Mouse (Mus musculus) liver, embryonic 14.5 days (tissue): ENCODE data around the gene Gli1. TPM values are rescaled to one million over a fixed set of nuclear protein-coding genes. Genes with fewer than 3 reads are reported as not detected.

Source experiments
- ATAC-seq: fragments of 200-750 bp; cut with Nextera tagmentation; 2 replicates; pipeline ENCODE4 v1.8.0; 2017; ENCODE audit warnings: moderate number of reproducible peaks, mild to moderate bottlenecking, moderate library complexity; ENCODE audit not compliant: insufficient read depth
- DNase-seq, 3 experiments: peaks; one replicate each; pipeline ENCODE4 v3.0.0-alpha.2; 2012 to 2013; ENCODE audit warnings: low read depth in 3 of 3, low spot score in 3 of 3
- H3K27ac ChIP-seq: fragments of 300-500 bp; sonication (generic); 2 replicates; pipeline ENCODE4 v1.5.1; 2014; ENCODE audit warnings: moderate library complexity, mild to moderate bottlenecking, control low read depth, inconsistent platforms
- H3K27me3 ChIP-seq: fragments of 300-500 bp; sonication (generic); 2 replicates; pipeline ENCODE4 v1.6.1; 2014; ENCODE audit warnings: mild to moderate bottlenecking, low read length, moderate library complexity; ENCODE audit not compliant: control insufficient read depth, insufficient read depth
- H3K36me3 ChIP-seq: fragments of 300-500 bp; sonication (generic); replicated peaks from 2 replicates; pipeline ENCODE4 v1.6.1; 2014; ENCODE audit warnings: low read depth; ENCODE audit not compliant: control insufficient read depth, insufficient read depth
- H3K4me1 ChIP-seq, 2 experiments: fragments of 200-500 bp in 1 of 2; fragments of 300-500 bp in 1 of 2; sonication (generic) in 1 of 2; replicated peaks; 2 replicates each; pipeline ENCODE4 v1.6.1; 2012 to 2014; ENCODE audit warnings: antibody characterized with exemption in 1 of 2, inconsistent platforms in 1 of 2, low read length in 1 of 2; ENCODE audit not compliant: control insufficient read depth in 2 of 2, insufficient read depth in 2 of 2
- H3K4me2 ChIP-seq: fragments of 300-500 bp; sonication (generic); 2 replicates; pipeline ENCODE4 v1.6.1; 2014; ENCODE audit warnings: low read depth, mild to moderate bottlenecking, control low read depth, moderate library complexity
- H3K4me3 ChIP-seq, 2 experiments: fragments of 200-500 bp in 1 of 2; fragments of 300-500 bp in 1 of 2; sonication (generic) in 1 of 2; 2 replicates each; pipeline ENCODE4 v1.5.1; 2012 to 2014; ENCODE audit warnings: low read depth in 2 of 2, low read length in 2 of 2, mild to moderate bottlenecking in 2 of 2, control low read depth in 1 of 2, inconsistent platforms in 1 of 2, moderate library complexity in 1 of 2; ENCODE audit not compliant: insufficient read depth in 1 of 2
- H3K9ac ChIP-seq: fragments of 300-500 bp; sonication (generic); replicated peaks from 2 replicates; pipeline ENCODE4 v1.6.1; 2014; ENCODE audit warnings: mild to moderate bottlenecking, control low read depth, moderate library complexity
- H3K9me3 ChIP-seq: fragments of 300-500 bp; sonication (generic); 2 replicates; pipeline ENCODE4 v1.6.1; 2016; ENCODE audit warnings: low read length, mixed read lengths; ENCODE audit not compliant: control insufficient read depth
- CTCF ChIP-seq: IDR thresholded peaks from 2 replicates; pipeline ENCODE4 v1.5.1; 2016; ENCODE audit warnings: antibody characterized with exemption, low read depth, control low read depth
- EP300 ChIP-seq: IDR thresholded peaks from 2 replicates; pipeline ENCODE4 v1.6.1; 2016; ENCODE audit warnings: antibody characterized with exemption, low read depth
- WGBS: fragments of 180-500 bp; shearing (Covaris S2); extraction: QIAGEN DNeasy Blood & Tissue Kit; methylation state at CpG from one replicate; pipeline ENCODE4 v1.1.7; 2014; ENCODE audit not compliant: insufficient replicate concordance; 5-methylcytosine and 5-hydroxymethylcytosine counted together
- polyA plus RNA-seq, 2 experiments: library from polyadenylated mRNA; depleted of rRNA in 1 of 2; stranded (reverse) in 1 of 2; unstranded in 1 of 2; fragments of >200 nt; fragmentation: Nextera tagmentation in 1 of 2; extraction: Ambion mirVana in 1 of 2; gene quantifications; 2 replicates each; pipeline versions ENCODE4 v1.2.1 to v1.2.3; 2012 to 2014

Gene Gli1
- polyA plus RNA-seq, 2 experiments, result 0.15 to 1.1 TPM

DNA sequence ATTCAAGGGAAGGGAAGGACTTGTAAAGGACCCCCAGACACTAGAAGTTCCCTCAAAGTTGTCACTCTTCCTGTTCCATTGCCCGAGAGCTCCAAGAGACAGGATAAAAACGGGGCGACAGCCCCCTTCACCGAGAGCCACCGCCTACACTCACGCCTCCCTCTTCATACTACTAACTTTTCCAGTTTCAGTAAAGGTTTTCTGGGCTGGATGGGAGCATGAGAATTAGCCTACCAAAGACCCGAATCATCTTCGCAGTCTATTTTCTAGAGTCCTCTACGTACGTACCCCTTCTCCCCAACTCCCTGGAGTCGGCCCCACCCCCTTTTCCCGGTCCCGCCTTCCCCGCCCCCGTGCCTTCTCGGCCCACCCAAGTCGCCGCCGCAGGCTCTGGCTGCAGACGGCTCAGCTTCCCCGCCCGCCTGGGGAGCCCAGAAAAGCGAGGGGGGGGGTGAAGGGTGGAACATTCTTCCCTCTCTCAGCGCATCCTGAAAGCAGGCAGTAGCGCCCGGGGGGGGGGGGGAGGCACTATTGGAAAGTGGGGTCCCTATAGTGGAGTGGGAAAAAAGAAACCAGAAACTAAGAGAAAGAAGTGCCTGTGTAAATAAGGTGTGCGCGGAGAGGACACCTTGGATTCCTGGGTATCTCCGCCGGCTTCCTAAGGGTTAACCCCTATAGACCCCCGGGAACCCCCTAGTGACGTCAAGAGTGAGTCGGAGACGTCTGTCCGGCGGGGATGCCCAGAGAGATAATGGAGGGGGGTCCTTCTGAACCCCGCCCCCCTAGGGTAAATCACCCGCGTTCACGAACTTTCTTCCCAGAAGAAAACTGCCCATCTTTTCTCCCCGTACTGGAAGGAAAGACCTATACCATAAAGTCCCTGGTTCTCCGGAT lies 1.8 kb downstream of the Gli1 start:
- Histone ChIP-seq H3K4me2 (peak overlapping the region; percentile 66), H3K27ac (no peak overlapping the region), H3K4me1 (peaks cover 0 to 2% of the 10 kb centered on the region in 2 experiments; a peak in 2 of 4 replicates), H3K9ac (no peak overlapping the region), H3K4me3 (peak overlapping the region; percentile 46 to 49), H3K27me3 (peaks cover 33% of the 10 kb centered on the region), H3K9me3 (no peaks in the 10 kb centered on the region), H3K36me3 (no peaks in the 10 kb centered on the region)
- ATAC-seq (0 out of 2 replicates have a peak, but pooled peaks have one; percentile 24), DNase-seq (no peak)
- TF ChIP-seq CTCF (no peak), EP300 (no peak)
- under 1% methylated on average over 40 of the region's 42 CpGs for WGBS

DNA sequence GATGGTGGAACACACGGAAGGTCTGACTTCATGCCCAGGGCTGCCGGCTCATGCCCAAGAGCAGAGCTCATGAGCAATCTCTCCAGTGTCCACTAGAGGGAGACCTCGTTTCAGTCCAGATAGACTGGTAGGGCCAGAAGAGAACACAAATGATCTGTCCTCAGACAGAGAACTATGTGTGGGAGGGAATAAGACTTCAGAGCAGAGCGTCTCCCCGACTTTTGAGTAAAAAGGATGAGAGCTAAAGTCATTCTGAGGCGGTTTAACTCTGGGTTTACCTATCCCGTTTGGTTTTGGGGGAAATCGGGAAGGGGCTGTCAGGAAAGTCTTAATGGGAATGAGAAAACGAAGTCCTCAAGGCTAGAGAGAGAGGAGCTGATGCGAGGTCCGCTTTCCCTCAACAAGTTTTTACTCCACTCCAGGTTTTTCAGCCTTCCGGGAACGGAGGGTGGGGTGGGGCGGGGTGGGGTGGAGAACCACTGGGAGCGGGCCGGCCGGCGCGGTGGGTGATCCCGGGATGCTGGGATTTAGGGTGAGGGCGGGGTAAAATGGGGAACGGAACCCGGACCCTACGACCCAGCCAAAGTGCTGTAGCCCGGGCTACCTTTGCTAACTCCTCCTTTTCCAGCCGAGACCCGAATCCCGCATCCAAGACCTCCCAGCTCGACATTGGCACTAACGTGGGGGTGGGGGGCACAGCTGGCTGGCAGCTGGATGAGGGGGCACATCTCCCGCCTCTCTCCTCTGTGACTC lies 2.7 kb downstream of the Gli1 start:
- H3K4me2 ChIP-seq, result peak overlapping the region; percentile 66
- H3K4me1 ChIP-seq, result peaks cover 0 to 2% of the 10 kb centered on the region in 2 experiments; a peak in 2 of 4 replicates
- ATAC-seq (peak; percentile 62), DNase-seq (peak; percentile 72 to 75 (median 74))
- WGBS, result under 1% methylated on average over 31 of the region's 31 CpGs
- H3K36me3 ChIP-seq, result no peaks in the 10 kb centered on the region
- no peak overlapping the region for H3K9ac ChIP-seq
- H3K27ac ChIP-seq, result no peak overlapping the region
- no peaks in the 10 kb centered on the region for H3K9me3 ChIP-seq
- H3K4me3 ChIP-seq, result peak overlapping the region; percentile 46 to 49
- TF ChIP-seq EP300, result no peak
- TF ChIP-seq CTCF, result peak; percentile 94
- H3K27me3 ChIP-seq, result peaks cover 33% of the 10 kb centered on the region

DNA sequence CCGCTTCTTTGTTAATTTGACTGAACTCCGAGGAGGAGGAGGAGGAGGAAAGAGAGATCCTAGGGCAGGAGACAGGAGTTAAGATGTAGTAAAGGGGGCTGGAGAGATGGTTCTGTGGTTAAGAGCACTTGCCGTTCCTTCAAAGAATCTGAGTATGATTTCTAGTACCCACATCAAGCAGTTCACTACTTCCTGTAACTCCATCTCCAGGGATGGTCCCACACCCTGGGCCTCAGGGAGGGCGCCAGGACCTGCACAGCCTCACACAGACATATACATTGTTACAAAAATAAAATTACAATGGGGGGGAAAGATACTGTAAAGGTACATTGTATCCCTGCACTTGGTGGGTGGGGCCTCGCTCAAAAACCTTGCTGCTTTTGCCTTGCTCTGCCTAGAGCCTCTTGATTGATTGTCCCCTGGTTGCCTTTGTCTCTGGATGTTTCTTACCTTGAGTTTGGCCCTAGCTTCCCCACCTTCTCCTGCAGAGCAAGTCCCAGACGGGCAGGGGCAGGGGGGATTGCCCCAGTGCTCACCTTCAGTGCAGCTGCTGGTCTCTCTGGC lies 4.2 kb downstream of the Gli1 start:
- H3K36me3 ChIP-seq, result no peaks in the 10 kb centered on the region
- no peak for DNase-seq
- no peak overlapping the region for H3K4me2 ChIP-seq
- no peak for ATAC-seq
- H3K9me3 ChIP-seq, result no peaks in the 10 kb centered on the region
- TF ChIP-seq EP300, result no peak
- no peak for TF ChIP-seq CTCF
- peaks cover 0 to 2% of the 10 kb centered on the region in 2 experiments; a peak in 2 of 4 replicates for H3K4me1 ChIP-seq
- no peak overlapping the region for H3K27ac ChIP-seq
- H3K9ac ChIP-seq, result no peak overlapping the region
- WGBS, result 41% methylated on average over 6 of the region's 6 CpGs
- H3K4me3 ChIP-seq, result no peak overlapping the region
- H3K27me3 ChIP-seq, result peaks cover 33% of the 10 kb centered on the region

DNA sequence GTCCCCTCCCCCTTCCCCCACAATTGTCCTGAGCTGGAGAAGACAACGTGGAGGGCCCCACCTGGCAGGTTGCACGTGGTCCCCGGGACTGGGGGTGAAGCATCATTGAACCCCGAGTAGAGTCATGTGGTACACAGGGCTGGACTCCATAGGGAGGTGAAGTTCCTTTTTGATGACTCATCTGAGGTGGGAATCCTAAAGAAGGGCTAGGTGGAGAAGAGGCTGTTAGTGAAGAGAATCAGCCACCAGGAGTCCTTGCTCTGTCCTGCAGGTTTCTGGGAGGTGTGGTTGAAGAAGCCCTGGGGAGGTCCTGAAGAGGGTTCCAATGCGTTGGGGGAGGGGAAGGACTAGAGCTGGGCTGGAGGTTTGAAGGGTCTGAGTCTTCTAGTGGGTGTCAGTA lies 4.8 kb downstream of the Gli1 start:
- peaks cover 31% of the 10 kb centered on the region for H3K27me3 ChIP-seq
- no peaks in the 10 kb centered on the region for H3K36me3 ChIP-seq
- no peak overlapping the region for H3K4me2 ChIP-seq
- no peak overlapping the region for H3K4me3 ChIP-seq
- TF ChIP-seq EP300, result no peak
- TF ChIP-seq CTCF, result no peak
- peaks cover 0 to under 1% of the 10 kb centered on the region in 2 experiments; a peak in 2 of 4 replicates for H3K4me1 ChIP-seq
- H3K9ac ChIP-seq, result no peak overlapping the region
- no peak for DNase-seq
- 41% methylated on average over 5 of the region's 5 CpGs for WGBS
- ATAC-seq, result no peak
- H3K9me3 ChIP-seq, result no peaks in the 10 kb centered on the region
- no peak overlapping the region for H3K27ac ChIP-seq

GRCm38 (mm10) chr10:127335271-127335670 lies 6.5 kb downstream of the Gli1 start:
- TF ChIP-seq CTCF, result no peak
- DNase-seq (no peak), ATAC-seq (no peak)
- H3K27ac ChIP-seq, result no peak overlapping the region
- peaks cover 15% of the 10 kb centered on the region for H3K27me3 ChIP-seq
- no peak overlapping the region for H3K9ac ChIP-seq
- no peaks in the 10 kb centered on the region for H3K36me3 ChIP-seq
- H3K4me3 ChIP-seq, result no peak overlapping the region
- 35% methylated on average over 1 of the region's 1 CpGs for WGBS
- no peaks in the 10 kb centered on the region; a peak in 1 of 4 replicates for H3K4me1 ChIP-seq
- no peaks in the 10 kb centered on the region for H3K9me3 ChIP-seq
- no peak overlapping the region for H3K4me2 ChIP-seq
